9 mouse cellular contexts compared by ENCODE assay signal in genomic region chr6:72222271-72222724, GRCm38 (mm10). TPM values are rescaled to one million over a fixed set of nuclear protein-coding genes. Genes with fewer than 3 reads are reported as not detected.
DNase-seq lines count a peak whose midpoint lies in the region; ATAC-seq and TF ChIP-seq lines count a peak whose summit lies in the region.
"Had no signal": no experiment of that assay in that cellular context is flagged by ENCODE, and none has a peak within 500 bp of the region (broad histone marks: within the 10 kb centered on the region; RNA-seq: fewer than 3 reads in every experiment).

No protein-coding gene starts in this region.

- H3K36me3 ChIP-seq in heart, embryonic 10.5 days = no peaks in the 10 kb centered on the region
- H3K36me3 ChIP-seq in E14TG2a.4 (ENCODE audit: insufficient read depth, low read length) = no peaks in the 10 kb centered on the region
- no peaks in the 10 kb centered on the region for H3K36me3 ChIP-seq in forebrain, embryonic 16.5 days (ENCODE audit: control insufficient read depth, insufficient read depth)
- no peaks in the 10 kb centered on the region for H3K36me3 ChIP-seq in limb, embryonic 15.5 days

- H3K4me1 ChIP-seq in heart, embryonic 10.5 days = peaks cover 80% of the 10 kb centered on the region
- H3K4me1 ChIP-seq in E14TG2a.4 (replicated peaks; ENCODE audit: low read depth, low read length) = peaks cover 34% of the 10 kb centered on the region
- H3K4me1 ChIP-seq in forebrain, embryonic 16.5 days (replicated peaks; ENCODE audit: control insufficient read depth, insufficient read depth, low read length) = peaks cover 32% of the 10 kb centered on the region
- peaks cover 64% of the 10 kb centered on the region for H3K4me1 ChIP-seq in limb, embryonic 15.5 days

- H3K27ac ChIP-seq in heart, embryonic 10.5 days = peak overlapping the region; percentile 85
- H3K27ac ChIP-seq in forebrain, embryonic 16.5 days (ENCODE audit: low read length) = no peak overlapping the region
- H3K27ac ChIP-seq in limb, embryonic 15.5 days = no peak overlapping the region

- DNase-seq in heart, embryonic 10.5 days (ENCODE audit: low spot score) = no peak
- no peak for DNase-seq in heart, adult 11 months
- no peak for DNase-seq in layer of hippocampus, adult 11-12 months (ENCODE audit: low spot score)
- no peak for DNase-seq in right cerebral cortex, adult 18-20 months
- DNase-seq in left cerebral cortex, postnatal 4 days = no peak
- DNase-seq: kidney, postnatal 14 days had no signal

- H3K4me2 ChIP-seq in forebrain, embryonic 16.5 days (ENCODE audit: low read length) = no peak overlapping the region
- H3K4me2 ChIP-seq in limb, embryonic 15.5 days = no peak overlapping the region

- peak overlapping the region; percentile 47 for H3K4me3 ChIP-seq in heart, embryonic 10.5 days
- H3K4me3 ChIP-seq in E14TG2a.4 (replicated peaks; ENCODE audit: low read length) = peak overlapping the region; percentile 39; the same call in 1 of the 2 replicates
- H3K4me3 ChIP-seq in forebrain, embryonic 16.5 days (replicated peaks; ENCODE audit: low read length) = no peak overlapping the region
- H3K4me3 ChIP-seq in limb, embryonic 15.5 days = no peak overlapping the region

- intact Hi-C loops in left cerebral cortex, postnatal 4 days (cut with DNase I) = no loop called here

- ATAC-seq in forebrain, embryonic 16.5 days = peak; percentile 67
- no peak for ATAC-seq in limb, embryonic 15.5 days (ENCODE audit: insufficient number of reproducible peaks, low FRiP score, low TSS enrichment, low read depth)

- H3K9me3 ChIP-seq in heart, embryonic 10.5 days = no peaks in the 10 kb centered on the region
- no peaks in the 10 kb centered on the region for H3K9me3 ChIP-seq in E14TG2a.4 (ENCODE audit: low read length)
- H3K9me3 ChIP-seq in forebrain, embryonic 16.5 days (ENCODE audit: control insufficient read depth, low read length) = no peaks in the 10 kb centered on the region
- H3K9me3 ChIP-seq in limb, embryonic 15.5 days = no peaks in the 10 kb centered on the region

- H3K27me3 ChIP-seq in heart, embryonic 10.5 days (ENCODE audit: insufficient read depth, poor library complexity, severe bottlenecking) = peaks cover 7% of the 10 kb centered on the region; the same call in 1 of the 2 replicates
- H3K27me3 ChIP-seq in E14TG2a.4 (ENCODE audit: insufficient read depth, low read length) = peaks cover 91% of the 10 kb centered on the region
- H3K27me3 ChIP-seq in forebrain, embryonic 16.5 days (replicated peaks; ENCODE audit: control insufficient read depth, insufficient read depth, low read length) = no peaks in the 10 kb centered on the region
- 0 out of 2 replicates have a peak, but pooled peaks cover 2% of the 10 kb centered on the region for H3K27me3 ChIP-seq in limb, embryonic 15.5 days

- no peak for TF ChIP-seq CTCF in E14TG2a.4 (conservative IDR thresholded peaks at IDR 0.05; ENCODE audit: low read length)

- H3K9ac ChIP-seq in forebrain, embryonic 16.5 days (replicated peaks; ENCODE audit: low read depth, low read length) = no peak overlapping the region; the same call in 1 of the 2 replicates
- peak overlapping the region; percentile 4; the same call in 1 of the 2 replicates for H3K9ac ChIP-seq in limb, embryonic 15.5 days

- 6% methylated on average over 11 of the region's 11 CpGs for whole genome bisulfite sequencing in heart, embryonic 10.5 days
- 6% methylated on average over 11 of the region's 11 CpGs for WGBS in forebrain, embryonic 16.5 days
- WGBS in limb, embryonic 15.5 days = 21% methylated on average over 11 of the region's 11 CpGs

RNA-seq across cellular contexts. Expression of gene Atoh8, which starts 13.1 kb away (rescaled TPM):
- polyA plus RNA-seq in heart, embryonic 10.5 days (2016; fragmentation: Nextera tagmentation; extraction: Ambion mirVana) = 10.9 and 15.7 TPM in 2 replicates
- 2.7 and 3.0 TPM in 2 replicates for polyA plus RNA-seq in forebrain, embryonic 16.5 days (2015; fragmentation: Nextera tagmentation; extraction: Ambion mirVana)
- polyA plus RNA-seq in limb, embryonic 15.5 days (2015; fragmentation: Nextera tagmentation; extraction: Ambion mirVana) = 17.0 and 20.2 TPM in 2 replicates
- 1 to 10 TPM; 1.8 TPM for total RNA-seq in left cerebral cortex, postnatal 4 days (2021)

Comparison
In these comparisons a context has a peak if more than half of its experiments do, and no peak if none do; other contexts are left out.
1. H3K4me3 ChIP-seq: peak in heart, embryonic 10.5 days (single experiment) and E14TG2a.4 (single experiment); none in forebrain, embryonic 16.5 days (single experiment) and limb, embryonic 15.5 days (single experiment).